Mouse (Mus musculus) hindlimb bud, embryonic 11.5 days (tissue): ENCODE data around the gene Gm10959.

Experiments used
- DNase-seq: peaks from one replicate; pipeline ENCODE4 v3.0.0-alpha.2; 2012; ENCODE audit warnings: low read depth, low spot score; ENCODE audit errors: extremely low spot score

Gm10959 gene

GRCm38 (mm10) chr3:122894772-122895171 is 24.4 kb downstream of the Gm10959 start, which contains the start of gene Fabp2:
Gene Fabp2, plus strand, starts transcription at chr3:122895072.
- no peak for DNase-seq

DNA sequence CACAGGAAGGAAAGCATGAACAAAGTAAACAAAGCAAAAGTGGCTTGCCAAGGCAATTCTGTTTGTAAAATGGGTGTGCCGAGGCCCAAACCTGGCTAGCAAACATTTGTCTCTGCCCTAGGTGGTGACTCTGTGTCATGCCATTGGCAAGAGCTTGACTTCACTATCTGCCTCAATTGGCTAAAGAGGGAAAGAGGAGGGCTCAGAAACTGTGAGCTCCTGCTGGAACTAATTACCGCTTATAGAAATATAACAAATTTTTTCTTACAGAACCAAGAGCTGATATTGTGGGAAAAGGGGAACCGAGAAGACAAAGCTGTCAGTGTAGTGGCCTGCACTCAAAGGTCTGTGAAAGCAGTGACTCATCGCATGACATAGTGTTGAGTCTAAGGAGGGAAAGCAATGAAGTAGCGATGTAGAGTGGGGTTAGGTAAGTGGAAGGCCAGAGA is 30.8 kb downstream of the Gm10959 start:
- DNase-seq: no peak

- no peak for DNase-seq
These were observed 31.5 kb downstream of the Gm10959 start for GRCm38 (mm10) chr3:122887505-122888301.

DNA sequence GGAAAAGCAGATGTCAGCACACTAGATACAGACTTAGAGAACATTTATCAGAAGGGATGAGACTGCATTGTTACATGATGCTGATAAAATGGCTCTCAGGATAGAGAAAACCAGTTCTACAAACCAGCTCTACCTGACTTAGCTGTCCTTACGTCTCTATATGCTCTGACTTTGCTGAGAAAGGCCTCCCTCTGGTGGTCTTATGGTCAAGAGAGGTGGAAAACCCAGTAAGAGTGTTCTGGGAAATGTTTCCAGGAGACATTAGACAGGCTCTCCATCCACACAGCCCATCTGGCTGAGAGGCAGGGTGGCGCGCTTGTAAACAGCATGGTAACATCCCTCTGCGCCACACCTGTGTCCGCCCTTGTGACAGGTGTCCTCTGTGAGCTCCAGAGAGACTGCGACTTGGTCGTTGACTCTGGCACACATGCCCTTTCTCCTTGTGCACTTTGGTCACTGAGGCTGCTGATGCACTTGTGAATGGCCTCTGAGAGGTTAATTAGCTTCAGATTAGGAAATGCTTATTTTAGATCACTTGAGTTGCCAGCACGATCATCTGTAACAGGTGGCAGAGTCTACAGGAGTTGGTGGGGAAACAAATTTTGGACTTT is 40.4 kb downstream of the Gm10959 start:
- no peak for DNase-seq

GRCm38 (mm10) chr3:122877543-122877942 is 41.6 kb downstream of the Gm10959 start:
- no peak for DNase-seq

DNA sequence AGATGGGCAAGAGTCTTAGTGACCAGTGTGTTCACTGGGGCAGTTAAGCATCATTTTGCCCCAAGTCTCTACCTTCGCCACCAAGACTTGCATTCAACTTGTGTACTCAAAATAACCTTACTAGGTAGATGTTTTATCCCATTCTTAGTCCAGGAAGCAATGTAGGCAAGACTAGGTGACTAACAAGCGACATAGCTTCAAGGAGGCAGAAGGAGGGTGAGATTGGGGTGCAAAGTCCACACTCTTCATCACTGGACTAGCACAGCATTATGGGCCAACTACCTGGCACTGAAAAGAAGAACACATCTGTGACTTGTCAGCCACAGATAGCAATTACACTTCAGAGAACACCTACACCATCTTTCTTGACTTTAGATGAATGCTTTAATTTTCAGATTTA is 42.3 kb downstream of the Gm10959 start:
- DNase-seq: no peak

DNA sequence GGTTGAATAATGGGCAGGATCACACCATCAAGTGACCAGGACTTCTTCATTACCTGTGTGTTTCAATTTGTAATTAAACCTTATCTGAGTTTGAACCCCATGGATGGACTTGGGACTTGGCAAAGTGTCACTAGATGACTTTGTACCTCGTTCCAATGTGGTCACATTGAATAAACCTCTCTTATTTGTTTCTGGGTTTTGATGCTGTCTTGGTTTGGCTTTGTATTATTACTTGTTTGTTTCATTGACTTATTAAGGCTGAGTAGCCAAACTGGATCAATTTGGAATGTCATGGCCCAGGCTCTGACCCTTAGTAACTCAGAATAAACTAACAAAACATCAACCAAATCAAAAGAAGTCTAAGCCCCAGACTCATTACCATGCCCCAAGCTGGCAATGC is 47.6 kb downstream of the Gm10959 start:
- no peak for DNase-seq

DNA sequence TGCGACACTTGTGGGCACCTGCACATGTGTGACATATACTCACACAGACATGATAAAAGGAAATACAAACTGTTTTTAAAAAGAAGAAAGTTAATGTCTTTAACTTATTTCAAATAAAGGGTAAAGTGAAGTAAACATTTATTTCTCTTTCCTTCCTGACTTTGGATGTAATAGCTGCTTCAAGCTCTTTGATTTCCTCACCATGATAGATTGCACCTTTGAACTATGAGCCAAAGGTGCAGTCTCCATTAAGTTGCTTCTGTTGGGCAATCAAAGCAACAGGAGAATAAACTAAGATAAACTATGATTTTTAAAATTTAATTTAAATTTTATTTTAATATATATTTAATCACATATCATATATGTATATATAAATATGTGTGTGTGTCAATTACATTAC is 50.9 kb downstream of the Gm10959 start:
- no peak for DNase-seq

DNA sequence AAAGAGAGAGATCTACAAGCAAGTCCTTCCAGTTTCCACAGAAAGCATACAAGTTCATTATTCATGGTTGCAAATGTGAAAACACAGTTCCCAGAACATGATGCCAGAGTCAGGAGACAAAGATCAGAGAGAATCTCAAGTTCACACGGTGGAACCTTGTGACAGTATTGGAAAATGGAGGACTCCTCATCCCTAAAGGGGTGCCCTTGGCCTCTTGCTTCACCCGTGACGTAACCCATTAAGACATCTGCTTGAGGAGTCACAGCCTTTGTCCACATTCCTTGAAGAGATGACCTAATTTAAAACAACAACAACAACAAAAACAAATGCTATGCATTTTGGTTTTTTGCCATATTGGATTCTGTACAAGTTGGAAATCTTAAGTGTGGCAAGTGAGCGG is 54.1 kb downstream of the Gm10959 start:
- no peak for DNase-seq
